Mouse (Mus musculus) brain, embryonic 18.5 days (tissue): ENCODE measurements around the gene Srp68.
"Not testable (repeated sequence)": the region's sequence is repeated elsewhere in the genome, so short reads cannot be mapped to it uniquely, and the experiment has no call there.

ENCODE experiments used
- DNase-seq: peaks from one replicate; pipeline ENCODE4 v3.0.0-alpha.2; 2012; ENCODE audit warnings: low read depth, low spot score

The Srp68 gene

DNA sequence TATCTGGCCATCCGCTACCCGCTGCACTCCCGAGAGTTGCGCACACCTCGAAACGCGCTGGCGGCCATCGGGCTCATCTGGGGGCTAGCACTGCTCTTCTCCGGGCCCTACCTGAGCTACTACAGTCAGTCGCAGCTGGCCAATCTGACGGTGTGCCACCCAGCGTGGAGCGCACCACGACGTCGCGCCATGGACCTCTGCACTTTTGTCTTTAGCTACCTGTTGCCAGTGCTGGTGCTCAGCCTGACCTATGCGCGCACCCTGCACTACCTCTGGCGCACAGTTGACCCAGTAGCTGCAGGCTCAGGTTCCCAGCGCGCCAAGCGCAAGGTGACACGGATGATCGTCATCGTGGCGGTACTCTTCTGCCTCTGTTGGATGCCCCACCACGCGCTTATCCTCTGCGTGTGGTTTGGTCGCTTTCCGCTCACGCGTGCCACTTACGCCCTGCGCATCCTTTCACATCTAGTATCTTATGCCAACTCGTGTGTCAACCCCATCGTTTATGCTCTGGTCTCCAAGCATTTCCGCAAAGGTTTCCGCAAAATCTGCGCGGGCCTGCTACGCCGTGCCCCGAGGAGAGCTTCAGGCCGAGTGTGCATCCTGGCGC, 9.0 kb upstream of the Srp68 start:
- no peak for DNase-seq

DNA sequence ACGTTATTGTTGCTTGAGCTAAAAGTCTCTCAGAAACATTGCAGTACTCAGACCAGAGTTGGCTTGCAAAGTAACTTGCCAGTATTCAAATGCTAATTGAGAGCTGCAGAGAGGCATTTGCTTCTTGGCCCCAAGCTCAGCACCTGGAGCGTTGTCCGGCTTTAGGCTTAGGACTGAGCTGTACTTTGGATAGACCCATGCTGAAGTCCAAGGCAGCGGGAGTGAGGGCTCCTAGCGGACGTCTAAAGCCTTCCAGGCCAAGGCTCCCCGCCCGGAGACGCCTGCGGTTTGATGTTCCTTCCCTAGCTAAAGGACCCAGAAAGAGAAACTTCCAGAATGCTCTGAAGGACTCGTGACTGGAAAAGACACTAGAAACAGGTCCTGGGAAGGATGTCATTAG, 8.1 kb upstream of the Srp68 start:
- DNase-seq, result no peak

DNA sequence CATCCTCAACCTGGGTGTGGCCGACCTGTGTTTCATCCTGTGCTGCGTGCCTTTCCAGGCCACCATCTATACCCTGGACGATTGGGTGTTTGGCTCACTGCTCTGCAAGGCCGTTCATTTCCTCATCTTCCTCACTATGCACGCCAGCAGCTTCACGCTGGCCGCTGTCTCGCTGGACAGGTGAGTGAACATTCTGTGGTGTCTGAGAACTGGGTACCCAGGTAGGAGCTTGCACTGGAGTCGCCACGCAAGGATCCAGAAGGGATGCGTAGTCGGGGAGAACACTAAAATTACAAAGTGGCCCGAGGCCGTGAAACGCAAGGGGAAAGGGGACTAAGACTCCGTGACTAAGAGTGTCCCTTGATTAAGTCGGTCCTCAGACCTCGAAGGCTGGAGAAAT, 7.7 kb upstream of the Srp68 start:
- no peak for DNase-seq

DNA sequence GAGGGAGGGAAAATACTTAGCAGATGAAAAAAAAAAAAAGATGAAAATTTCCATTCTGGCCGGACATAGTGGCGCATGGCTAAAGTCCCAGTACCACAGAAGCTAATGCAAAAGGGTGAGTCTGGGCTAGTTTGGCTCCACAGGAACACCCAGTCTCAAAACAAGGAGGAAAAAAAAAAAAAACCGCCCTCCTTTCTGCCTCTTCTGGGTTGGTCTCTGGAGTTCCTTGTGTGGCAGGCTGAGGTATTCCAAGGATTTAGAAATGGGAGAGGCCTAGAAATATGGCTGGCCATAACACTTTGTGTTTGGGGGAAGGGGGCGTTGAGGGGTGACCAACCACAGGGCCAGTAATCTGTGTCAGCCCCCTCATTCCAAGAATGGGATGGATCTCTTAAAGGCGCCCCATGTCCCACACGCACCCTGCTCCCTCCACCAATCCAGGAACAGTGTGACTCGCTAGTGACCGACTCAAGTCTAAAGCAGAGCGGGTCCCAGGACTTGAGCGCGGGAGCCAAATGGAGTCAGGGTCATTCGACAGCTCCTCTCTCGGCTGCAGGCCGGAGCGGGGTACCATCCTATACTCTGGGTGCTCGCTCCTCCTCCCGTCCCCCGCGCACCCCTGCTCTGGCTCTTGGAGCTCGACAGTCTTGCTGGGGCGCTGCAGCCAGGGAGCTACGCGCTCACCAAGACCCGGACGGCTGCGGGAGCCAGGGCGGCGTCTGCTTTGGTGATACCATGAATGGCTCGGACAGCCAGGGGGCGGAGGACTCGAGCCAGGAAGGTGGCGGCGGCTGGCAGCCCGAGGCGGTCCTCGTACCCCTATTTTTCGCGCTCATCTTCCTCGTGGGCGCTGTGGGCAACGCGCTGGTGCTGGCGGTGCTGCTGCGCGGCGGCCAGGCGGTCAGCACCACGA, 7.0 kb upstream of the Srp68 start, which contains the start of gene Galr2:
Gene Galr2, plus strand, starts transcription at position 189 of the 913 bp plus-strand sequence.
- DNase-seq, result no peak

DNA sequence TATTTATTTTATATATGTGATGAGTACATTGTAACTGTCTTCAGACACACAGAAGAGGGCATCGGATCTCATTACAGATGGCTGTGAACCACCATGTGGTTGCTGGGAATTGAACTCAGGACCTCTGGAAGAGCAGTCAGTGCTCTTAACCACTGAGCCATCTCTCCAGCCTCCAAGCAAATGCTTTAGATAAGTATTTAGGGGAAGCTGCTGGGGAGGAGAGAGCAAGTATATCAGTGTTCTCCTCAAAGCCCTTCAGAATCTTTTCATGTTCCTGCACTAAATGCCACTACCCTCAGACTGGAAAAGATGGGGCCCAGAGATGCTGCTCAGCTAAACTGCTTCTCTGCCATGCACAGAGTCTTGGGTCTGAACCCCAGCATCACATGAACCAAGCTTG, 3.2 kb upstream of the Srp68 start:
- DNase-seq, result not testable (repeated sequence)

DNA sequence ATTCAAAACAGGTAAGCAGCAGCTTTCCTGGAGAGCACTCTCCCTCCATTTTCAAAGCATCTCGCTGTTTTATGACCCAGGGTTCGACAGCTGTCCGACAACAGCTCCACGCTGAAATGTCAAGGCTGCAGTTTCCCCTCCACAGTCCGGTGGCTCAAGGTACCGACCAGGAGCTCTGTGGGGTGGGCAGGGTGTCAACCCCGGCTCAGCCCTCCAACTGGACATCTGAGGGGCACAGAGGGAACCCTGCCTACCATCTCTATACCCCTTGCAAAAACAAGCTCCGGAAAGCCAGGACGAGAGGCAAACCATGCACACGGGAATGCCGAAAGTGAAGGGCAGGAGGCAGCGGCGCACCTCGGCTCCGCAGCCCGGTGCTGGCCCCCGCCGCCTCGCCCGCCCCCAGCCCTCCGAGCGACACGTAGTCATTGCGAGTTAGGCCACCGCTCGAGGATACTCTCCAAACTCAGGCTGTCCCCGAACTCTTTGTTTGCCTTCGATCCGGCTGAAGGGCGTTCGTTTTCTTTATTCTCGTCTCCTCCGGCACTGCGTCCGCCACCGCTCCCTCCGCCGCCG, 460 bp downstream of the Srp68 start:
- DNase-seq, result no peak

DNA sequence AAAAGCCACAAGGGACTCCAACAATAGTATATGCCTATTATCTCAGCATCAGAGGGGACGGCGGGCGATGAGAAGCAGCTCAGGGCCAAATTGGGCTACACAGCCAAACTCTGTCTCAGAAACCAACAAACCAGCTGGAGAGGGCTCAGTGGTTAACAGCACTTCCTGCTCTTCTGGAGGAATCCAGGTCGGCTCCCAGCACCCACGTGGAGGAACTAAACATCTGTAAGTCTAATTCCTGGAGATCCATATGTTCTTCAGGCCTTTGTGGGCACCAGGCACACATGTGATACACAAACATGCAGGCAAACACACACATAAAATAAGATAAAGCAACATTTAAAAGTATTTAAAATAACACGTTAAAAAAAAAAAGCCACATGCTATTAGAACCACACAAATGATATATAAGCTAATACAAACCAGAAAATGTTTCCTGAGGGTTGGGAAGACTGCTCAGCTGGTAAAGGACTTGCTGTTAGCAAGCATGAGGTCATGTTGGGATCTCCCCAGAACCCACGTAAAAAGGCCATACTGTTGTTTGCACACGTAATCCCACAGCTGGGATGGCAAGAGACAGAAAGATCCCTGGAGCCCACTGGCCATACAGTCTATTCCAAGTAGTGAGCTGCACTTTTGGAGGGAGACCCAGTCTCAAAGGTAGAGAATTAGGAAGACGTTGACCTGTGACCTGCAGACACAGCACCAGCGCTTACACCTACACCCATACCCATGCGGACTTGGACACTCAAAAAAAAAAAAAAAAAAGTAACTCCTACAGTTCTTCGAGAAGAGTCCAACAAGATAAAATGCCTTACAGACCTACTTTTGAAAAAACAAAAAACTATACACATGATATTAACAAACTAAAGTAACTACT, 1.2 kb downstream of the Srp68 start:
- DNase-seq, result no peak

DNA sequence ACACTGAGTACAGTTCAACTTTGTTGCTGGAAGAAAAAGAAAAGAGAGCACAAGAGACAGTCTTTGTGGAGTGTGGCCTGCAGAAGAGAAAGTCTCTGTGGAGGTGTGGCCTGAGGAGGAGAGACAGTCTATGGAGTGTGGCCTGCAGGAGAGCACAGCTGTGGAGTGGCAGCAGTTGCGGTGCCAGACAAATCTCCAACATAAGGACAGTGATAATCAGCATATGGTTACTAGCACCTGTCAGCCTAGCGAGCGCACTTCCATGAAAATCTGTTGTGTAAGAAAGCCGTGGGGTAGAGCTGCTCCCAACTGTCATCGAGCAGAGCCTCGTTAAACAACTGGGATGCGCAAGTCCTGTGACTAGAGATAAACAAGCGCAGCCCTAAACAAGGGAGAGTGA, 4.5 kb downstream of the Srp68 start:
- DNase-seq, result no peak

DNA sequence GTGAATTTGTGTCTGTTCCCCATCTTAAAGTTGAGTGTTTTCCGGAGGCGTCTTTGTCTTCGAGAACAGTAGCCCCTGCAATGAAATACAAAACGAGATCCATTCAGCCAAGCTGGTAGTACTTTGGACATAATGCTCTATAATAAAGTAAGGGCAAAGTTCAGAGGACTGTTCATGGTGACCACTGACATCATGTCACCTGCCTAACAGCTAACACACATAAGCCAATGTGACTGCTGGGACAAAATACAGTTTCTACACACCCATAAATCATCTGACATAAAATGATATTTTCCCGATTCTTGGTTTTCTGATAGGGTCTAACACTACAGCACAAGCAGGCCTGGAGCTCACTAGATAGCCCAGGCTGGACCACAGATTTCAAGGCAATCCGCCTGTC, 5.7 kb downstream of the Srp68 start:
- no peak for DNase-seq

DNA sequence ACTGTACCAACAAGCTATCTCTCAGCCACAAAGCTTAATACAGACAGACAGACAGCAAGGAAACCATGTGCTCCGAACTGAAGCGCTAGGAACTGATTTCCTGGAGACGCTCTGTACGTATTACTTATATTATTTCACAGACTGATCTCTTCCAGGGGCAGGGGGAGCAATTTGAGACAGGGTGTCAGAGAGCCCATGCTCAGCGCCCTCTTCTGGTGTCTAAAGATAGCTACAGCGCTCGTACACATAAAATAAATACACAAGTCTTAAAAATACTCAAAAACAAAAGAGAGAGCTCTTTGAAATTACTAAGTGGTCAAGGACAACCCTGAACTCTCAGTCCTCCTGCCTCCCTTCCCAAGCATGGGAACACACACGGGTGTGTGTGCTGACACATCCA, 6.4 kb downstream of the Srp68 start:
- no peak for DNase-seq

DNA sequence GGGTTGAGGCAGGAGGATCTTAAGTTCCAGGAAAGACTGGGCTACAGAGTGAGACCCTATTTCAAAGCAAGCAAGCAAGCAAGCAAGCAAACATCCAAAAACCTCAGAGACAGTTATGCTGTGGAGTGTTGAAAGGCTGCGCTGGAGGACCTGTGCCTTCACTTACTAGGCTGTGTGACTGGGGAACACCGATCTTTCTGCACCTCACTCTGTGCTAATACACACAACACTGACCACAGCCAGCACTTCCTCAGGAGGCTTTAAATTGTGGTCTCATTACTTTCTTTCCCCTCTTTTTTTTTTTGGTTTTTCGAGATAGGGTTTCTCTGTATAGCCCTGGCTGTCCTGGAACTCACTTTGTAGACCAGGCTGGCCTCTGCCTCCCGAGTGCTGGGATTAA, 8.2 kb downstream of the Srp68 start:
- no peak for DNase-seq

DNA sequence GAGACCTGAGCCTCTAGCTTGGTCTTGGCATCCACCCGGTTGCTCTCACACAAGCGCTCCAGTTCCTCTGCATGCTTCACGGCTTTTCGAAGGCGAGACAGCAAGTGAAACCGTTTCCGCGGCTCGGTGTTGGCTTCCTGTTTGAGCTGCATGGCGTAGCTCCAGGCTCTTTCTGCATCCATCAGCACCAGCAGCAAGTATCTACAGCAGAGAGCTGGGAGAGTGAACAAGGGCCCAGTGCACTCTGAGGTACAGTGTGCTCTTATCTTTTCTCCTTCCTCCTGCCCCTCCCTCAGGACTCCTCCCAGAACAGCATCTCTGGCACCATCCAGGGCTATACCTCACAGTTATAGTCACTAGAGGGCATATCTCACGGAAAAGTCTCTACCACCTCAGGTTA, 8.7 kb downstream of the Srp68 start:
- no peak for DNase-seq

DNA sequence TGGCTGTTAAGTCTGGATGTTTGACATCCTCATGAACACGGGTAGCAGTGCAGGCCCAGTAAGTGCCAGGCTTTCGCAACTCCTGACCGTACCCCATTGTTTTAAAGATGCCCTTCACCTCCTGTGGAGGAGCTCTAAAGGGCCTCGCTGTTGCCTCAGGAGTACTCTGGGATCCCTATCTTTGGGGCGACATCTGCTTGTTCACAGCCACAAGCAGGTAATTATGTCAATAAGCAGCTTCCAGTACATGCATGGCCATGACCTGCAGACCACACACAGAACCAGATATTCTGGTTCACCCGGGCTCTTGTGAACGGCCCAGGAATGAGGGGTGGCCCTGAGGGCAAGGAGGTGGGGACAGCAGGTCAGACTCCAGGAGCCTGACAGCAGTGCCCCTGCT, 13.8 kb downstream of the Srp68 start:
- DNase-seq, result no peak

DNA sequence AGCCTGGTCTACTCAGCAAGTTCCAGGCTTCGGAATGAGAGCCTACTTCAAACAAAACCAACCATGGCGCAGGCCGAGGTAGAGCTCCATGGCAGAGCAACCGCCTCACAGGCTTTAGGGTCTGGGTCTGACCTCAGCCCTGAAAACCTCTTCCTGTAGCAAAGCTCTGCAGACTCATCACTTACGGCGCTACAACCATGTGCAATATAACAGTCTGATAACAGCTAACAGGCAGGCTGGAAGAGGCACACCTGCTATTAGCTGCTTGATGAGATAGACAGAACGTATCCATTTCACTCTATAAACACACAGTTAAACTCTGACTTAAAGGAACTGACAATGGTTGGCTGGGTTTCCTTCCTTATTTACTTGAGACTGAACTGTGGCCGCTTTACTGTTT, 14.6 kb downstream of the Srp68 start:
- no peak for DNase-seq

DNA sequence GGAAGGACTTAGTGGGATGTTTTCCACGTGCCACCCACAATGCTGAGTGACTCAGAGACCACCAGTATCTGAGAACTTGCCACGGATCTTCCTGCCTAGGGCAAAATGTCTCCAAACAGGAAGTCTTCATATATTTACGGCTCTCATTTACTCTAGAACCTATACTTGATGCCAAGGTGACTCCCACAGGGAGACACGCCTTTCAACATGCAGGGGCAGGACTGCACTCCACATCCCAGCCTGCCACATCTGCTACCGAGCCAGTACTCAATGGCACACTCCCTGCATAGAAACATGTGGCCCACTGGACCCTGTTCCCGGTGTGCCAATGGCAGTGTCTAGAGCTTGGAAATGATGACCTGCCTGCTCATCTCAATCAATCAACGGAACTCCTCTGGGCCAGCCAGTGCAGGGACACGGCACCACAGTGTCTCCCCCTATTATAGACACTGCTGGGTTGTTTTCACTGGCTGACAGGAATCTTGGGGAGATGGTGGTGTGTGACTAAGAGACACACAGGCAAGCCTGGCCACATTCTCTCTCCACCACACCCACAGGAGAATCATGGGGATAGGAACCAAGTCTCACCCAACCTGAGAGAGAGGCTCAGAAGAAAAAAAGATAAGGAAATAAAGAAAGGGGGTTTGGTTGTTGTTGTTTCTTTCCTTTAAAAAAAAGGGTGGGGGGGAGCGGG, 17.9 kb downstream of the Srp68 start:
- DNase-seq, result no peak

DNA sequence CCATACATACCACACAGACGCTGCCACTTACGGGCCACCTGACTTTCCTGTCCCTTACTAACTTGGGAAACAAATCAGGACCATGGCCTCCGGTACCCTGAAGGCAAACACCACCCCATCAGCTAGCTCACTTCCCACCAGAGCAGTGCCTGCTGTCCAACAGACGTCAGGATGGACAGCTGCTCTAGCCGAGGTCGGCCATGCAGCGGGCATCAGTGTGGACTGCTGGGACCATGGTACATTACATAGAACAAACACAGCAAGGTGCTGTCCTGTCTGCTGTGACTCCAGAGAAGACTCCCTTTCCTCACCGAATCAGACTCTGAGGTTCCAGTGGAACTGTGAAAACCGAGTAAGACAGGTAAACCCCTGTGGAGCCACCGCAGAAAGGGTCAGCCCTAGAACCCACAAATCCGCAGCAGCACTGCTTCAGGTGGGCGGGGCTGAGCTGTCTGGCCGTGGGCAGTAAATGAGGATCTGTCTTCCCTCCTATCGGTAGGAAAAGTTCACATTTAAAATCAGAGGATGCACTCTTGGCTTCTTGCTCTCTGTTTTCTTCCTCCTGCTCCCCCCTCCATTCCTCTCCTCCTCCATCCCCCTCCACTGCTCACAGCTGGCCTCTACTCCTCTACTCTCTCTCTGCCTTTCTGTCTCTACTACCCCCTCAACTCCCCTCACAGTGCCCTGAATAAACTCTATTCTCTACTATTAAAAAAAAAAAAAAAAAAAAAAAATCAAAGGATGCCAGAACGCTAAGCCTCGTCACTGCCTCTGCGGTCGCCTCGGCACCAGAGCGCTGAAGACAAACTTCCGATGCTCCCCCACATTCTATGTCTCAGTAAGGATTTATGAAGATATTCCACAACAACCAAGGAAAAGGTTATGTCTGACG, 18.7 kb downstream of the Srp68 start:
- DNase-seq, result no peak

DNA sequence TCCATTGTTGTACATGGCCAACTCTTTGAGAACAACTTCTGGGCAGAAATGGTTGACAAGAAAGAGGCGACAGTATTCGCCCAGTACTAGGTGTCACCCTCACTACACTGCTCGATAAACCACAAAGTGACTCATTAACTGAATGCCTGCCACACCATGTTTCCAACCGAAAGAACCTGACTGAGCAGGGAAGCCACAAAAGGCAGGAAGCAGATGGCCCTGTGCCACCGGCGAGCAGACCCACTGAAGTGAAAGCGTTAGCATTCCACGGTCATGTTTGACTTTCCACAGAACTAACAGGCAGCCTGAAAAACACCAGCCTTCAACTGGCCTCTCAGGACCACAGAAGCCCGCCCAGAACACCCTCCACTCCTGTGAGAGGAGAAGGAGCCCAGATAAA, 19.4 kb downstream of the Srp68 start:
- DNase-seq, result no peak

DNA sequence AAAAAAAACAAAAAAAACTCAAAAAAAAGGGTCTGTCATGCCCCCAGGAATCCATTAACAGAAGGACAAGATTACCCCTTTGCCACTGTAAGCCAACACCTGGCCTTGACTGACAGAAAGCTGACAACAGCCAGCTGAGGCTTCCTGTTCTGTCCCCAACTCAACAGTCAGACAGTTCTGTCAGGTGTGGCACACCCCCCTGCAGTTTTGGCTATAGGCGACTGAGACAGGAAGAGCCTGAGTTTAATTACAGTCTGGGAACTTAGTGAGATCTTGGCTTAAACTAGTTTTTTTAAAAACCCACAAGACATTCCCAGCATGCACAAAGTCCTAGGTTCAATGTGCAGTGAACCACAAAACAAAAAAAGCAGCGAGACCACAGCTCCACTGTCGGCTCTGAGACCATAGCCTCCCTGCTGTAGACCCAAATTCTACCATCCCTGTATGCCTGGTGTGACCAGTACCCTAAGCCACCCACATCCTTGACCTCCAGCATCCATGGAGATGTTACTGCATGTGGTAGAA, 20.9 kb downstream of the Srp68 start:
- no peak for DNase-seq

DNA sequence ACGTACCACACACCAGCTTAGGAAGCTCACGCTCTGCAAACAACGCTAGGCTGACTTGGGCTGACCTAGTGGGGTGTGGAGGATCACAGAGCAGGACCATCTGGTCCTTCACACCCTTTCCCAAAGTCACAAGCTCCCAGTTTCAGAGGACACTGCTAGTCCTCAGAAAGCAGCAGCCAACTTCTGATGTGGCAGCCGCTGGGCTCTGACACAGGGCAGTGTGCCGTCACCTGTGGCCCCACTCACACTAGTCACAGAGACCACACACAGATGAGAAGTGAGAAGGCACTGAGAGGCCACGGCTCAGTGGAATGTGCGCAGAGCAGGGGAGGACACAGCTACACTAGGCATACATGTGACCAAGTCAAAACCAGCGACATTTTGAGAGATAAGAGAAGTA, 23.1 kb downstream of the Srp68 start:
- no peak for DNase-seq
